In genomic region chr10:80418311-80418710, GRCm38 (mm10) we compare ENCODE assay signal across 8 mouse cellular contexts. TPM values are rescaled to one million over a fixed set of nuclear protein-coding genes. Genes with fewer than 3 reads are reported as not detected.
A peak's percentile ranks its signal among the peaks of the same experiment; 100 is the strongest.
DNase-seq lines count a peak whose midpoint lies in the region; ATAC-seq lines count a peak whose summit lies in the region.

No protein-coding gene starts in this region.

- H3K4me2 ChIP-seq in midbrain, embryonic 12.5 days (replicated peaks), result no peak overlapping the region
- no peak overlapping the region for H3K4me2 ChIP-seq in midbrain, embryonic 16.5 days (ENCODE audit: low read length)
- H3K4me2 ChIP-seq in forebrain, embryonic 14.5 days (ENCODE audit: low read length), result no peak overlapping the region

- peaks cover 94% of the 10 kb centered on the region for H3K36me3 ChIP-seq in midbrain, embryonic 12.5 days
- H3K36me3 ChIP-seq in midbrain, embryonic 16.5 days (ENCODE audit: control insufficient read depth, insufficient read depth, low read length), result peaks cover 49% of the 10 kb centered on the region
- peaks cover 92% of the 10 kb centered on the region for H3K36me3 ChIP-seq in forebrain, embryonic 14.5 days (ENCODE audit: control insufficient read depth, insufficient read depth, low read length)

- ATAC-seq in midbrain, embryonic 12.5 days (ENCODE audit: low FRiP score, low read depth), result no peak
- ATAC-seq in midbrain, embryonic 16.5 days, result no peak
- ATAC-seq in forebrain, embryonic 14.5 days, result peak; percentile 70

- intact Hi-C loops in left cerebral cortex, postnatal 25 days (cut with DNase I), result no loop called here

- H3K27me3 ChIP-seq in midbrain, embryonic 12.5 days, result no peaks in the 10 kb centered on the region
- no peaks in the 10 kb centered on the region for H3K27me3 ChIP-seq in midbrain, embryonic 16.5 days (ENCODE audit: control insufficient read depth, insufficient read depth, low read depth, low read length)
- H3K27me3 ChIP-seq in forebrain, embryonic 14.5 days (replicated peaks; ENCODE audit: control insufficient read depth, insufficient read depth, low read length), result no peaks in the 10 kb centered on the region

- peak; percentile 79 to 84 for DNase-seq in adrenal gland, postnatal 36 days
- peak; percentile 88 for DNase-seq in forebrain, embryonic 14.5 days (ENCODE audit: low spot score)
- DNase-seq in lung, adult 18-20 months, result peak; percentile 61 to 67
- DNase-seq in testis, postnatal 14 days (ENCODE audit: low spot score), result no peak
- DNase-seq in left cerebral cortex, postnatal 25 days (ENCODE audit: low spot score in 2 of 2), result no peak
- DNase-seq in left cerebral cortex, adult 11 months (ENCODE audit: low spot score), result no peak

- no peak overlapping the region for H3K4me3 ChIP-seq in midbrain, embryonic 12.5 days
- no peak overlapping the region for H3K4me3 ChIP-seq in midbrain, embryonic 16.5 days (ENCODE audit: low read depth, low read length)
- H3K4me3 ChIP-seq in forebrain, embryonic 14.5 days (ENCODE audit: low read depth, low read length), result no peak overlapping the region

- no peak overlapping the region for H3K9ac ChIP-seq in midbrain, embryonic 12.5 days (replicated peaks)
- no peak overlapping the region for H3K9ac ChIP-seq in midbrain, embryonic 16.5 days (ENCODE audit: low read depth, low read length)
- peak overlapping the region; percentile 17; the same call in 1 of the 2 replicates for H3K9ac ChIP-seq in forebrain, embryonic 14.5 days (ENCODE audit: low read length)

- peak overlapping the region; percentile 31; the same call in 1 of the 2 replicates for H3K27ac ChIP-seq in midbrain, embryonic 12.5 days (replicated peaks)
- no peak overlapping the region for H3K27ac ChIP-seq in midbrain, embryonic 16.5 days (ENCODE audit: low read length)
- H3K27ac ChIP-seq in forebrain, embryonic 14.5 days (ENCODE audit: low read depth, low read length), result peak overlapping the region; percentile 65; the same call in 1 of the 2 replicates

- peaks cover 21% of the 10 kb centered on the region for H3K4me1 ChIP-seq in midbrain, embryonic 12.5 days
- peaks cover 5% of the 10 kb centered on the region; the same call in 1 of the 2 replicates for H3K4me1 ChIP-seq in midbrain, embryonic 16.5 days (ENCODE audit: control insufficient read depth, insufficient read depth, low read length)
- peaks cover 21% of the 10 kb centered on the region for H3K4me1 ChIP-seq in forebrain, embryonic 14.5 days (ENCODE audit: control insufficient read depth, insufficient read depth, low read length)

- 72% methylated on average over 3 of the region's 3 CpGs for WGBS in midbrain, embryonic 12.5 days
- WGBS in midbrain, embryonic 16.5 days, result 39% methylated on average over 3 of the region's 3 CpGs
- WGBS in forebrain, embryonic 14.5 days, result 37% methylated on average over 3 of the region's 3 CpGs

- no peaks in the 10 kb centered on the region for H3K9me3 ChIP-seq in midbrain, embryonic 12.5 days
- H3K9me3 ChIP-seq in midbrain, embryonic 16.5 days (replicated peaks; ENCODE audit: control insufficient read depth, low read length, poor library complexity, severe bottlenecking), result no peaks in the 10 kb centered on the region
- H3K9me3 ChIP-seq in forebrain, embryonic 14.5 days (replicated peaks; ENCODE audit: control insufficient read depth, low read length), result no peaks in the 10 kb centered on the region

RNA-seq across cellular contexts. Expression of gene Uqcr11, which starts 11.7 kb away (rescaled TPM):
- polyA plus RNA-seq in midbrain, embryonic 12.5 days (2016; fragmentation: Nextera tagmentation; extraction: Ambion mirVana), result 398 and 414 TPM in 2 replicates
- 455 and 532 TPM in 2 replicates for polyA plus RNA-seq in midbrain, embryonic 16.5 days (2015; fragmentation: Nextera tagmentation; extraction: Ambion mirVana)
- total RNA-seq in adrenal gland, postnatal 36 days (2021), result 100 to 1,000 TPM; 876 to 886 TPM
- 628 and 893 TPM in 2 replicates for polyA plus RNA-seq in forebrain, embryonic 14.5 days (2014; fragmentation: Nextera tagmentation; extraction: Ambion mirVana)
- total RNA-seq in left cerebral cortex, postnatal 25 days (2021), result 100 to 1,000 TPM; 482 to 488 TPM

RNA-seq across cellular contexts. Expression of gene Tcf3, which starts 15.1 kb away (rescaled TPM):
- 185 and 191 TPM in 2 replicates for polyA plus RNA-seq in midbrain, embryonic 12.5 days (2016; fragmentation: Nextera tagmentation; extraction: Ambion mirVana)
- 30.2 and 35.2 TPM in 2 replicates for polyA plus RNA-seq in midbrain, embryonic 16.5 days (2015; fragmentation: Nextera tagmentation; extraction: Ambion mirVana)
- total RNA-seq in adrenal gland, postnatal 36 days (2021), result 10 to 100 TPM; 48.2 to 64.3 TPM
- 64.4 and 73.5 TPM in 2 replicates for polyA plus RNA-seq in forebrain, embryonic 14.5 days (2014; fragmentation: Nextera tagmentation; extraction: Ambion mirVana)
- 10 to 100 TPM; 22.6 to 25.8 TPM for total RNA-seq in left cerebral cortex, postnatal 25 days (2021)

RNA-seq across cellular contexts. Expression of gene Mbd3, which starts 19.0 kb away (rescaled TPM):
- polyA plus RNA-seq in midbrain, embryonic 12.5 days (2016; fragmentation: Nextera tagmentation; extraction: Ambion mirVana), result 288 and 314 TPM in 2 replicates
- 174 and 188 TPM in 2 replicates for polyA plus RNA-seq in midbrain, embryonic 16.5 days (2015; fragmentation: Nextera tagmentation; extraction: Ambion mirVana)
- total RNA-seq in adrenal gland, postnatal 36 days (2021), result 100 to 1,000 TPM; 140 to 148 TPM
- polyA plus RNA-seq in forebrain, embryonic 14.5 days (2014; fragmentation: Nextera tagmentation; extraction: Ambion mirVana), result 216 and 221 TPM in 2 replicates
- 100 to 1,000 TPM; 134 to 138 TPM for total RNA-seq in left cerebral cortex, postnatal 25 days (2021)

RNA-seq across cellular contexts. Expression of gene Mex3d, which starts 30.9 kb away (rescaled TPM):
- polyA plus RNA-seq in midbrain, embryonic 12.5 days (2016; fragmentation: Nextera tagmentation; extraction: Ambion mirVana), result 18.4 and 19.7 TPM in 2 replicates
- polyA plus RNA-seq in midbrain, embryonic 16.5 days (2015; fragmentation: Nextera tagmentation; extraction: Ambion mirVana), result 13.6 and 15.0 TPM in 2 replicates
- 10 to 100 TPM; 22.4 to 29.9 TPM for total RNA-seq in adrenal gland, postnatal 36 days (2021)
- 16.9 and 17.8 TPM in 2 replicates for polyA plus RNA-seq in forebrain, embryonic 14.5 days (2014; fragmentation: Nextera tagmentation; extraction: Ambion mirVana)
- total RNA-seq in left cerebral cortex, postnatal 25 days (2021), result 10 to 100 TPM; 17.7 to 22.2 TPM

Comparison
In these comparisons a context has a peak if more than half of its experiments do, and no peak if none do; other contexts are left out.
1. DNase-seq: peak in adrenal gland, postnatal 36 days (2 of 2), forebrain, embryonic 14.5 days (single experiment) and lung, adult 18-20 months (2 of 2); none in testis, postnatal 14 days (single experiment), left cerebral cortex, postnatal 25 days (0 of 2) and left cerebral cortex, adult 11 months (single experiment).